Mouse (Mus musculus): ENCODE data around the gene Pfdn5.

DNA sequence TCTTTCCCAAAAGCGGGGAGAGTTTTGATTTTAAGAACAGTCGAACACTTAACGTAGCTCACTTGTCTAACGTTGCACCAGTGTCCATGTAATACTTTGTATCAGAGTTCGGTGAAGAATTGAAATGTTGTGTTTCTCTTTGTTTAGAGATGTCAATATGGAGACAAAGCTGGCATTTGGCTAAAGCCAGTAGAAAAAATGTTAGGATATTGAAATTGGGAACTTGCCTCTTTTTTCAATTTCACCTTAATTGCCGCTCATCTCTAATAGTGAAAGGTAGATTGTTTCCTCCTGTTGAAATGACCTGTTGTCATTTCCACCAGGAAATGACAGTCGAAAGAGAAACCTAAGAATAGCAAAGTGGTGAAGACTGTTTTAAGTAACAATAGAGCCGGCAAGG lies 976 bp downstream of the Pfdn5 start:
- TF ChIP-seq POLR2A (IDR thresholded peaks at IDR 0.05; ENCODE audit: insufficient read length, low read depth) (no peak), TCF12 (IDR thresholded peaks at IDR 0.05; ENCODE audit: insufficient read depth, poor library complexity, severe bottlenecking) (no peak), POLR2AphosphoS2 (IDR thresholded peaks at IDR 0.05; ENCODE audit: insufficient read length, low read depth) (no peak), USF1 (IDR thresholded peaks at IDR 0.05; ENCODE audit: low read depth) (no peak), REST (IDR thresholded peaks at IDR 0.05; ENCODE audit: insufficient read depth, insufficient read length) (no peak)

Data from myocyte (in vitro differentiated cells).